Mouse (Mus musculus) thymus, postnatal 36 days (tissue): ENCODE data around the gene Hgd.

Experiments used
- DNase-seq, 2 experiments: peaks; one replicate each; pipeline ENCODE4 v3.0.0; 2022; ENCODE audit warnings: mixed read lengths in 2 of 2

The Hgd gene

DNA sequence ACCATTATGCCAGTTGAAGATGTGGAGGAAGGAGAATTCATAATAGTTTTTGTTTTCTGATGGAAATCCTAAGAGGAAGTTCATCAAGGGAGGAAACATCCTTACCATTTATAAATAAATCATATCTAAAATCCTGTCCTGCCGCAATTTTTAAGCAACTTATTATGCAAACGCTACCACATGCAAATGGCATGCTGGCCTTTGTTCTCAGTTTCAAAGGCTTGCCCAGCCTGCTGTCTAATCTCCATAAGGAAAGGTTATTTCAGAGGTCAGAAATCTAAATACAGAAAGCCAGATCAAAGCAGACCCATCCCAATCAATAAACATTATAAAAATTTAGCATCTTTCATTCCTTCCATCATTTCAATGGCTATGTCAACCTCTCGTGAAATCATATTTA, 1.9 kb downstream of the Hgd start:
- no peak for DNase-seq

DNA sequence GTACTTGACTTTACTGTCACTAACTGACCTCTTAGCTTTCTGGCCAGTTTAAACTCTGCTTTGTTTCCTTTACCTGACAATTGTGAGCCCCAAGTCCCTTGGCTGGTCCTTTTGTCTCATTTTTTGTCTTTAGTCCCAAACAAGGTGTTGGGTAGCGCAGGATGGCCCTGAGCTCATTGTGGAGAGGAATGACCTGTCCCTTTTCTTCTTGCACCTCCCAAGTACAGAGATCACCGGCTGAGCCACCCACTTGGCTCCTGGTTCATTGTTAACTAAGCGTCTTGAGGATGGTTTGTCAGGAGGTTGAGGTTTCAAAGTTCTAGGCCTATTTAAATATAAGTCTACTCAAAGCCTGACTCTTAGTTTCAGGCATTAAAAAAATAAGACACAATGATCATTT, 3.4 kb downstream of the Hgd start:
- no peak for DNase-seq

DNA sequence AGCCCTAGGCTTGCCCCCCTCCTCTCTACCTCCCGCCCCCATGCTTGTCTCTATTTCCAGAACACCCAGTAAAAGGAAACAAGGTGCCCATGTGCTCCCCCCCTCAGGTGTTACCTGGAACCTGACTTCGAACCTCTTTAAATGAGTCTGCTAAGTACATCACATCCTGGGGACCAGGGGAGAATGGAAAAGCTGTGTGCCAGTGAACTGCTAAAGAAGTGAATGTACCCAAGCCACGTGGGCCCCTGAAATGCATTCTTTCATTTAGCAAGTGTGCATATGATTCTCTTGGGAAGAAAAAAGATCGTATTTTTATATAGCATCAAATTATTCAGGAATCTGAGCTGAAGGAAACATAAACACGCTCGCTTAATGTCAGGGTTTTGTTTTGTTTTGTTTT, 3.8 kb downstream of the Hgd start:
- no peak for DNase-seq

DNA sequence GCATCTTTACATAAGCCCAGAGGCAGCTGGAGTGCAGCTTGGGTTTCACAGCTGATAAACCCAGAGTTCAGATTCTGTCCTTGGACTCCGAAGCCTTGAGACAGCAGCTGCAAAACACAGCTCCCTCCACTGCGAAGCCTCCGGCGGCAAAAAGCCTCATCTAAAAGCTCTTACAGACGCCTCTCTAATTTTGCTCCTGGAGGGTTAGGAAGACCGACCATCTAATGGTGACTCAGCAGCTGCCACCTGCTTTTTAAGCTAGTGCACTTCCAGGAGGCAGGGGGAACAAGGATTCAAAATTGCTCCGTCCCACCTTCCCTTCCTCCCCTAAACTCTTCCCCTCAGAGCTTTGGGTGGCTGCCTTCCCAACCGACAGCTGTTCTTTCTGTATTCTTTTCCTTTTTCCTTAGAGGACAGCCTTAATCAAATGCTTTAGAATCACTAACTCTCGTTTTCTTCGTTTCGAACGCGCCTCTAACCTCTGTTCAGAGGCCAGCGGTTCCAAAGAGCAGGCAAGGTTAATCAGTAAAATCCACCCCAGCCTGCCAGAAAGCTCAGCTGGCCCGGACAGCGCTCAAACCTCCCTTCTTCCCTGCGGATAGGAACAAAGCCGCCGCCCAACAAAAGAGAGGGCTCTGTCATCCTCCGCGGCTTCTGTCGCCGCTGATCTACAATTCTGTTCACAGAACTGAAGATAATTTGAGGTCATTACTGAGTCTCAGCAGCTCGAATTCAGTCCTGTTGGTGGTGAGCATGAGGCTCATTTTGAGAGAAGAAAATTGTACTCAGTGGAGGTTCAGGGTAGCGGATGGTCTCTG, 4.5 kb downstream of the Hgd start:
- DNase-seq = no peak

DNA sequence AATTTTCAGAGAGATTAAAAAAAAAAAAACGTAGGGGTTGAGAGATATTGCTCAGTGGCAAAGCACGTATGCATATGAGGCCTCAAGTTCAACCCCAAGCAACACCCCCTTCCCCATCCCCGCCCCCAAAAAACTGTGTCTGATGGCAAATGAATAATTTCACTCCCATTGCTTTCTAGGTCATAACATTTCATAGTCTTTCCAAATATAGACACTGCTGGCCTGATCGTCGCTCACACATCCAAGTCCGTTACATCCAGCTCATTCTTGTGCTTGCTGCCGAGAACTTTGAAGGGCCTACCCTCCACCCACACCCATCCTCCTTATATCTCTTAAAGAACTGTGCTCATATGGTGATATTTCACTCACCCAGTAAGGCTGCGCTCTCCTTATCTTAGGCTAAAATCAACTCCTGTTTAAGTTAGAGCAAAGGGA, 5.2 kb downstream of the Hgd start:
- DNase-seq = no peak

DNA sequence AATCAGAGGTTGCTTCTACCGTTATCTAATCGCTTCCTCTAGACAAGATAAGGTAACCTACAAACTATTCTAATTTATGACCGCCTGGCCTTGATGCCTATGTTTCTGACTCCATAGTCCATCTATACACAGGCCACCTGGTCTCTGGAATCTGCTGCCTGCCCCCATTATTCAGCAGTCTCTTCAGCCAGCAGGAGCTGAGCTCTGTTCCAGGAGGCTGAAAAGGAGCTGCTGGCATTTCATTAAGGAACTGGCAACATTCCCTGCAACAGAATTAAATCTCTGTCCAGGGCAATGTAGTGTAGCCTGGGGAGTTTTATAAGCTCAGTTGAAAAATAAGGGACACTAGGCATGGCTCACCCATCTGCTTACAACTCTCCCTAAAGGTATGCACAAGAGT, 11.0 kb downstream of the Hgd start:
- DNase-seq = no peak

DNA sequence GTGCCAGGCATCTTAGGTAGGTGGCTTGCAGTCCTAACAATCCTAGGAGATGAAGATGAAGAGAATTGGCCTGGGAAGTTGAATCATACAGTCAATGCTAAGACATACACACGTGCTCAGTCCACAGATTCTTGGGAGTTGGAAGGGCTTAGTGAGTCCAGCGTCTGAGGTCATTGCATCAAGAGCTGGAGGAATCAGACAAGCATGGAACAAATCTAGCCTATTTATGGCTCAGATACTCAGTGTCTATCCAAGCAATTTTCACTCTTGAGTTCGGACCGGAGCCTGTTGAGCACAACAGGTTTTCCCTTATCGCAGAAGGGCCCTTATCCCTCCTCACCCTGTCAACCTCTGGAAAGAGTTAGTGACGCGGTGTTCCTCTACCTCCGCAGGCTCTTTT, 11.6 kb downstream of the Hgd start:
- DNase-seq = no peak

DNA sequence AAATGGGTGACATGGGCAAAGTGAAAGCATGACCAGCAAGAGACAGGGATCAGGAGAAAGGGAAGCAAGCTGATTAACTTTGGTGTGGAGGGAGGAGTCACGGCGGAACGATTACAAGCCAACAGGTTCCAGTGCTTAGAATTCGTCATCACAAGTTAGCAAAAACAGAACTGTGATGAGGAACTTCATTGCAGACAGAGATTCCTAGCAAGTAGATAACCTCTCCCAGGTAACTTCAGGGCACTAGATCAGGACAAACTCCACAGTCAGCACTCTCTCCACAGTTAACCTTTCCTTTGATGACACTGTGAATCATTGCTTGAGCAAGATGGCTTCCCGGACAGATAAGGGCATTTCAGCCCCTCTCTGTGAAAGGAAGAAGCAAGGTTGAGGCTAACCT, 17.5 kb downstream of the Hgd start:
- no peak for DNase-seq

DNA sequence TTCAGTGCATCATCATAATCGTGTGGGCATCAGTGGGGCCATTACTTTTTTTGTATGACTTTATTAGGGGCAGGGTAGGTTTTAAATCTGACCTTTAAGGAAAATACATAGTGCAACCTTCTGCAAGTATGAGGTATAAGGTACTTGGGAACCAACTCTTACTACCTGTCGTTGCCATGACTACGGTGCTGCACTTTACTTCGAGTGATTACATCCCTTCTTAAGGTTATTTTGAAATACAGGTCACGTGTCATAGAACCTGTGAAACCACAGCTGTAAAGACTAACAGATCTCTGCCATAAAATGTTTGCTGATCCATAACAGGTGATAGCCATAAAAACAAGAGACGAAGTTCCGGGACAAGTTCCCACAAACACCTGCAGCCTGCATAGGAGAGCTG, 18.5 kb downstream of the Hgd start:
- no peak for DNase-seq

DNA sequence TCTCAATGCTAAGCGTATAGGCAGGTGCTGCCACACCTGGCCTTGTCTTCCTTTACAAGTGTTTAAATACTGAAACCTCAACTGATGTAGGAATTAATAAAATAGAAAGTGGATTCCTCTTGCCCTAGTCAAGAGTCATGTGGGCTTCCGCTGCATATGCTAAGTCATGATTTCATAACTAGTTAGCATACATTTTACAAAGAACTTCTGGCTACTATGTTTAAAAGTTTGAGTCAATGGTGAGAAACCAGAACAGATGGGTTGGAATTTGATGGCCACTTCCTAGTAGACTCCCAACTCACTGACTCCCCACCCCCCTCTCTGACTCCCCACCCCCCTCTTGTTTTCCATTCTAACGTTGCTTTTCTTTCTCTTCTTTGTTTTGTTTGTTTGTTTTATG, 19.4 kb downstream of the Hgd start:
- no peak for DNase-seq

DNA sequence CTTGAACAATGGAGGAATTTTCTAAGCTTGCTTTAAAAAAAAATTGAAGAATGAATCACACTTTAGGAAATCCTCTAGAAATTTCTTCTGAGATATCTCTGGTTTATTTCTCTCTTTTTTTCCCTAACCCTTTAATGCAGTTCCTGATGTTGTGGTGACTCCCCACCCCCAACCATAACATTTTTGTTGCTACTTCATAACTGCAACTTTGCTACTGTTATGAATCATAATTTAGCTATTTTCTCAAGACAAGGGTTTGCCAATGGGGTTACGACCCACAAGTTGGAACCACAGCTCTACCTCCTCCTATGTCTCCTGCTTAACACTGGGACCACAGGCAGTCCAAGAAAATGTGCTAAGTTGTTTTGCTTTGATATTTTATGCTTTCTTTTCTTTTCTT, 23.5 kb downstream of the Hgd start:
- DNase-seq = no peak

DNA sequence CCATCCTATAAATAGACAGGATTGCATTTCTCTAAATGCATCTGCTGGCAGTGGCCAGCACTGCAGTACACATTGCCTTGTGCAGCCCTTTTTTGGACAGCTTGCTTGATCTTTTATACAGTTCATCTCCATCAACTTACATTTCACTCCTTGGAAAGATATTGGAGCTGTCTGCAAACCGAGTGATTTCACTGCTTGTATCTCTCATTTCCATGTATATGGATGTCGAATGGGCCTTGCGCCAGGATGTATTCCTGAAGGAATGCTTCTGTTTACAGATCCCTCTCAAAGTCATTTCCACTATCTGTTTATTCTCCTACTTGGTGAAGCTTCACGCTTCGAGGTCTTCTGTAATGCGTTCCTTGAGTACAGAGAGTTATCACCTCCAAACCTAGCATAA, 24.3 kb downstream of the Hgd start:
- no peak for DNase-seq

DNA sequence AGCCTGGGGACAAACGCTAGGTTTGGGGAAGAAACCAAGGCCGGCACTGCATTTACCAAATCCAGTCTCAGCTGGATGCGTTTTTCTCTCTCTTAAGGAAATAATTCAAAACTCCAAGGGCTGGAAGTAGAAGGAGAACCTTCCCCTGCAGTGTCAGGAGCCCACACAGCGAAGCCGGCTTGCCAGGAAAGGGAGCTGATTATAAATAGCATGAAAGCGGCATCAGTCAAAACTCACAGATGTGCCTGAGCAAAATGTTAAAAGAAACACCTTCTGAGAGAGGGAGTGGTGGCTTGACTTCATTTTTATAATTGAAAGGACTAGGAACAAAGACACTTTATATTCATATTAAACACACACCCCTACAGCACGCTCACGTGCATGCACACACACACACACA, 30.4 kb downstream of the Hgd start:
- no peak for DNase-seq

DNA sequence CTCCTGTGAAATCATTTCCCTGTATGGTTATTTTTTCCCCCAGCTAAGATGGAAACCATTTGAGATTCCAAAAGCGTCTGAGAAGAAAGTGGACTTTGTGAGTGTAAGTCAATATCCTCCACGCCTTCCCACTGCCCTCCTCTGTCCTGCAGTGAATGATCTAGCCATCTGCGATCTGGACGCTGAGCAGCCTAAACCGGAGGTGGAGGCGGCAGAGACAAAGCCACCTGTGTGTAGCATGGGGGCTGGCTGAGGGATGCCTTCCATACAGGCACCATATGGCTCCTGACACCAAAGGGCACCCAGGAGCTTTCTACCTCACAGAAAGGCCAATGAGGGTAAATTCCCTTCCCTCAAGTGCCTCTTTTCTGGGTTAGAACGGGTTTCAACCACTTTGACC, 31.1 kb downstream of the Hgd start:
- no peak for DNase-seq

DNA sequence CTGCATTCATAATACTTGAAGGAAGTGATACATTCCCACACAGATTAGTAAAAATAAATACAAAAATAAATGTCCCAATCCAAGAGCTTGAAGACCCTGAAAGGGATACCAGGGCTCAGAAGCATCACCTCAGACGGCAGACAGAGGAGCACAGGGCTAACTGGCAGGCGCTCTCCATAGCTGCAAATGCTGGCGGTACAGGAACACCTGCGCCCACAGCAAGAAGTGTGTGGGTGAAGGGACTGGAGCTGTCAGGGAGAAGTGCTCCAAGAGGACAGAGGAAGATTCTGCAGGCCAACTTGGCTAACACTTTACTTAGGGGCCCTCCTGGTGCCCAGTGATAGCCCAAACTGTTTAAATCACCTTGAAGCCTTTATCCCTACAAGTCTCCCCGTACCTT, 32.1 kb downstream of the Hgd start:
- no peak for DNase-seq

DNA sequence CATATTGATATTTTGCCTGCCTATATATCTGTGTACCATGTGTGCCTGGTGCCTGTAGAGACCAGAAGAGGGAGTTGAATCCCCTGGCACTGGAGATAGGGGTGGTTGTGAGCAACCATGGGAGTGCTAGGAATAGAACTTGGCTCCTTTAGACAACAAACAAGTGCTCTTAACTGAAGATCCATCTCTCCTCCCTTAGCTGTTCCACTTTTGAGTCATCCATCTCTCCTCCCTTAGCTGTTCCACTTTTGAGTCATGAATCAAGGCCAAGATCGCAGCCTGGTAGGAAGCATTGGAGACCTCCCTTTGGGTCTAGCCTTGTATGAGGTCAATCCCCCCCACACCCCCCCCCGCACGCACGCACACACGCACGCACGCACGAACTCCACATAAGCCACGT, 34.6 kb downstream of the Hgd start:
- DNase-seq = no peak

DNA sequence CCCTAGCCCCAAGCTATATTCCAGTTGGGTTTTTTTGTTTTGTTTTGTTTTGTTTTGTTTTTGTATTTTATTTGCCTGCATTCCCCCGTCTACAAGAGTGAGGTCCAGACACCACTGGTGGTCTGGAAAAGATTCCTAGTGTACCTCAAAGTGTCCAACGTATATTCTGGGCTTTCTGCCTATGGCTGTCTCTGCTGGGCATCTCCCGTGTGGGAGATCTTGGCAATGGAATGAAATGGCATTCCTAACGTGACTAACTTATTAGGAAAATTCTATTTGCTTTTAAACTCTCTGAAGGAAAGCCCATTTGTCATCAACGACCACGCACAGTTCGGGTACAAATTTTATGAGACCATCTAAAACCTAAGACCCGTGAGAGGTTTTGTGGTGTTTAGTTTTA, 35.5 kb downstream of the Hgd start:
- no peak for DNase-seq

DNA sequence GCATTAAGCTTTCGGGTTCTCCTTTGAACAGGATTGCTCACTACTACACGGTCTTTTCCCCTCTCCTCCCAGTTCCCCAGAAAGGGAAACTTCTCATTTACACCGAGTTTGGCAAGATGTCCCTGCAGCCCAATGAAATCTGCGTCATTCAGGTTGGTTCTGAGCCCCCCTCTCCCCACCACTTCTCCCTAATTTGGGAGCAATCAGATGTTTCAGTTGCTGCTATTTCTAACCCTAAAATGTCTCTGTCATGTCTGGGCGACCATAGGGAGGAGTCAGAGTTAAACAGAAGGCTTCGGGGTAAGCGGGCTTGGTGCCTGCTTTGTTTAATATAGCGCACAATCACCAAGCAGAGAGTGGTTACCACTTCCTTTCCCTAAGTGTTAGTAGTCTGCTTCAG, 36.2 kb downstream of the Hgd start:
- DNase-seq = no peak

DNA sequence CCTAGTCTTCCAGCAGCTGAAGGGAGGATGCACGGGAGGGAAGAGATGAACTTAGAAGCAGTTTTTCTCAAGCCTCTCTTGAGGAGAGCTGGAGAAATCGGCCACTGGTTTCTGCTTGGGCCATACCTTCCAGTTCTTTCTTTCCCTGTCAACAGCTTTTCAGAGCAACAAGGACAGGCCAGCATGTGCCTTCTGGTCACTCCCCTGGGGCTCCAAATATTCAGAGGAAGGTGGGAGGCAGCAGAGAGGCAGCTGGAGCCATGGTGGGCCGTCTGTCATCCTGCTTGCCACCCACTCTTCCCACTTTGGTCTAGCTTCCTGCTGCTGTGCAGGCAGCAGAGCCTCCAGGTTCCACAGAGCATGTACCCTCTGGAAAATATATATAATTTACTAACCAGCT, 37.7 kb downstream of the Hgd start:
- DNase-seq = no peak

DNA sequence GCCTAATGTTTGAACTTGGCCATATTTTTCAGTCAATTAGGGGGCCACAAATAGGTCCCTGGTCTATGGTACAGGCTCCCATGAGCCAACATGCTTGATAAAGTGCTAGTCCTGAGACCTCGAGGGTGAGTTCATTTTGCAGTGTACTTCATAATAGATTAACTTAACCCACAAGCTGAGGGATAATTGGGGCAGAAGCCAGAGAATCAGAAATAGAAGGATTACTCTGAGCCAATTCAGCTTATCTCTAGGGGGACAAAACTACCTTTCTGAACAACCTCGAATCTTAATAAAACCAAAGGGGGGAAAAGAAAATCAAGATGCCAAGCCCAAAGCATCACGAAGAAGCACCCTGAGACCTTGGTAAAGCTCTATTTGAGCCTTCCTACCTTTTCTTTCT, 42.5 kb downstream of the Hgd start:
- no peak for DNase-seq

DNA sequence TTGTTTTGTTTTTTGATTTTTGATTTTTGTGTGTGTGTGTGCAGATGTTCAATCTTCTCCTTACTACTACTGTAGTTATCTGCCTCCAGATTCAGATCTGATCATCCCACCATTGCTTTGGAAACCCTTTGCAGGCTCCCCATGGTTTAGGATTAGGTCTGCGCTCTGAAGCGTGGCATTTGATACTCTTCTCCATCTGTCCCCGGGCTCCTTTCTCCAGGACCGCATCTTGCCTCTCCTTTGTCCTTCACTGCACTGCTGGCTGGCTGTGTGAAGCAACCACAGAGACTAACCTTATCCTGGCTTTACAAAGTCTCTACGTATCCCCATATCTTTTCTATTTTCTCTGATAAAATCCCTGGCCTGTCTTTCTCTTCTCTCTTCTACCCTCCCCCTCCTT, 43.0 kb downstream of the Hgd start:
- DNase-seq = no peak

DNA sequence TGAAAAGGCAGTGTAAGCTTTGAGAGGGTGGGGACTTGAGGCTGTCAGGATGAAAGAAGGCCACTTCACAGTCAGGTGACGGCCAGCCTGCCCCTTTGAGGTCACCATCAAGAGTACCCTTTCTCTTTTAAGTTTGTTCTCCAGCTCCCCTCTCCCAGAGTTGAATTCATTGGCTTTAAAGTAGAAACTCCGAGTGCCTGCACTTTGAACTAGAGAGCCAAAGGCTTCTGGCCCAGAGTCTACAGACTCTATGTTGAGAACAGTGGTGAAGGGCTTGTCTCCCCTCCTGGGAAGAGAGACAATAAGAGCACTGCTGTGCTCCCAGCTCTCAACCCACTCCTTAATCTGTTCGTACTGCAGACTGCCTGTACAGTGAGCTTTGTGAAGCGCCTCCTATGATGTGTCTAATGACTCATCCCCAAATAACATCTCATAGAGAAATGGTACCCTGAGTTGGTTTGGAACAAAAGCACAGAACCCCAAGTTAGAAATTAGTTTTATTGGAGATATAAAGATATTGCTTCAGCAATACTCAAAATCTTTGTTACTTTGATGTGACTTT, 46.5 kb downstream of the Hgd start:
- DNase-seq = no peak

DNA sequence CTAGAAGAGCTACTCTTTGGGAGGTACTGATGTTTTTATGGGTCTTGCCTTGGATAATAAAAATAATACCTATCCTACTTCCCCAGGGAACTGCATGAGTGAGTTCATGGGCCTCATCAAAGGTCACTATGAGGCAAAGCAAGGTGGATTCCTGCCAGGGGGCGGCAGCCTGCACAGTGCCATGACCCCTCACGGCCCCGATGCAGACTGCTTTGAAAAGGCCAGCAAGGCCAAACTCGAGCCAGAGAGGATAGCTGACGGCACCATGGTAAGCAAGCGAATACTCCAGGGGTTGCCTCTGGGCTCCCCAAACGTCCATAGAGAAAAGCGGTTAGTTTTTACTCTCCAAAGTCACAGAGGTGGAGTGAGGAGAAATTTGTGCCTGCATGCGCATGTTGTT, 48.4 kb downstream of the Hgd start:
- DNase-seq = no peak

DNA sequence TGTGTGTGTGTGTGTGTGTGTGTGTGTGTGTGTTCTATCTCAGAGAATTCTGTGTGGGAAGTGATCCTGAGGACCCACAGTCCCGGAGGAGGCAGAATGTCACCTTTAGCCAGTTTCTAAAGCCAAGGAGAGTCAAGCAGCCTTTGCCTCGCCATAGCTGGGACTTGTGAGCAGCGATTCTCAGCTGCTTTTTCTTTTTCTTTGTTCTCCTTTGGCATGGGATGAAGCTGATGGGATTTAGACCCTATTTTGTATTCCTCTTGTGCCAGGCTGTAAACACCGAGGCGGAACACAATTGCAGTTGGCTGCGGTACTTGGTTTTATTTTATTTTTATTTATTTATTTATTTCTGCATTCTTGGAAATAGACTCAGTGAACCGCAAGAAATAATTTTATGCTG, 49.1 kb downstream of the Hgd start:
- no peak for DNase-seq

DNA sequence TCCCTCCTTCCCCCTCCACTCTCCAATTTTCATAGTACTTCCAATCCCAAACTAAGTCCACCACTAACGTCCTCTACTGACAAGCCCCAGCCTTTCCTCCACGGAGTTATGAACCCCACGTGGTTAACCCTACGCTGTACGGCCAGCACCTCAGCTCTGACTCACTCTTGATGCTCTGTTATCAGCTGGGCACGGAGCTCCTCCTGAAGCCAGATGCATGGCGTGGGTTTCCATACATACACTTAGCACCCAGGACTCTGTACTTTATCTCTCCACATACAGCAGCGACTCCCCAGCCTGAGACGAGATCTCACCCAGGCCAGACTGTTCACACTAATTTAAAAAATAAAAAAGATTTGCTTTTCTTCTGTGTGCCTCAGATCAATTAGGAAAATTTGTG, 54.6 kb downstream of the Hgd start:
- DNase-seq = no peak
